Mouse (Mus musculus) embryo, embryonic 10.5 days (tissue): ENCODE measurements around the gene Hpcal1.
A peak's percentile ranks its signal among the peaks of the same experiment; 100 is the strongest.

Experiments
- DNase-seq: peaks from one replicate; pipeline ENCODE4 v3.0.0-alpha.2; 2015; ENCODE audit warnings: low spot score

Hpcal1 gene

DNA sequence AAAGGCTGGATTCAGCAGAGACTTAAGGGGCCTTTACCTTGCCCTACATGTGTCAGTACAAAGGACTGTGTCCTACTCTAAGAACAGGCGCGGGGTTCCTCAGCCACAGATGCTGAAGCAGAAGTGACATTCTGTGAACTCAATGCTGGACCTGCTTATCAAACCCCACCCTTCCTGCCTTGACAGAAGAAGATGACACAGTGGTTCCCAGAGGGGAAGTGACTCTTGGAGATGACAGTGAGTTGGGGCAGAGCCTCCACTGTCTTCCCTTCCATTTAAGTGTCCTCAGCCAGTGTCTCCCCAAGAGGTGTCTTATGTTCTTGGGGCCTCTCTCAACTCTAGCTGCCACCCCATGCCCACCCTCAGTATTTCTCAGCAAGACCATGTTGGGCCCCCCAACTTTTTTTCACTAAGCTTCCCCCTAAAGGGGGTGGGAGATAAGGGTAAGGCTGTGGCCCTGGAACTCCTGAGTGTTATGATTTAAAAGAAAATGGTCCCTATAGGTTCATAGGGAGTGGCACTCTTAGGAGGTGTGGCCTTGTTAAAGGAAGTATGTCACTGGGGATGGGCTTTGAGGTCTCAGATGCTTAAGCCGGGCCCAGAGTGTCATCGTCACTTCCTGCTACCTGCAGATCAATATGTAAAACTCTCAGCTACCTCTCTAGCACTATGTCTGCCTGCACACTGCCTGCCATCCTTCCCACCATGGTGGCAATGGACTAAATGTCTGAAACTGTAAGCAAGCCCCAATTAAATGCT, 25.2 kb downstream of the Hpcal1 start:
- no peak for DNase-seq

DNA sequence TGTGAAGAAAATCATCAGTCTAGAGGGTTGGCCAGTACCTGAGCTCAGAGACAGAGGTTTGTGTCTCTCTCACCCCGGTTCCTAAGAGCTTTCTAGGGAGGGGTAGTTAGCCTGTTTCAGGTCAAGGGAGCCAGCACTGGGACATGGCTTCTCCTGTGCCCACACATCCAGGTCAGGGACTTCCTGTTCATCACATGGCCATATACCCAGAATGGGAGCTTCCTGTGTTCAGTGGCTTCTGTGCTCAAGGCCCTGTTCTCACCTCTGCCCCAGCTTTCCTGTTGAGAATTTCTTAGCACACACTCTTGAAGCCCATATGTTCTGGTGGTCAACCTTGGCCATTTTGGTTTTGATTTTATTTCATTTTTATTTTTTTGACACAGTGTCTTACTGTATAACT, 26.6 kb downstream of the Hpcal1 start:
- DNase-seq: no peak

- DNase-seq: no peak
These were observed 27.5 kb downstream of the Hpcal1 start for GRCm38 (mm10) chr12:17718146-17718545.

GRCm38 (mm10) chr12:17721058-17721457, 30.4 kb downstream of the Hpcal1 start:
- DNase-seq: no peak

DNA sequence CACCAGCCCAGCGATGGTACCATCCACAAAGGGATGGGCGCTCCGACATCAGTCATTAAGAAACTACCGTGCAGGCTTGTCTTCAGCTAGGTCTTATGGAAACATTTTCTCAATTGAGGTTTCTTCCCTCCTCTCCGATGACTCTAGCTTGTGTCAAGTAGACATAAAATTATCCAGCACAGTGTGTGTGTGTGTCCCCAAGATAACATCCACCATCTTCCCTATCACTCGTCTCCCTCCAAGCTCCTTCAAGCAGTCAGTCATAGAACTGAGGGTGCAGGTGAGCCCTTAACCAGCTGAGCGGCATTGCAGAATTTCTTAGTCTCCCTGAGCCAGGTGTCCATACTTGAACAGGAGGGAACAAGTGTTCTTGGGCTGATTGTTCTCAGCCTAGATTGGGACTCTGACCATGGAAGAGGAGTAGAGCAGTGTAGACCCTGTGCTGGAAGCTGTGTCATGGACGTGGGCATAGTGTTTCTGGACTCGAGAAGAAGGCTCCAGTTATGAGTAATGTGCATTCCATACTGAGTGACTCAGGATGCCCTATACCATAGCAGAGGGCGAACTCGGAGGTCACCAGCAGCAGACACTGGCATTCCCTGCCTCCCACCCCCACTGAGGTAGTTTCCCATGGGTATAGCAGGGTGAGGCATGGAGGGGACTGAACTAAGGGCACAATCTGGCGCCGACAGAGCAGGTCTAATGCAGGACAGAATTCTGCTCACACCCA, 32.0 kb downstream of the Hpcal1 start:
- DNase-seq: no peak

GRCm38 (mm10) chr12:17723182-17723570, 32.5 kb downstream of the Hpcal1 start:
- no peak for DNase-seq

GRCm38 (mm10) chr12:17723999-17724398, 33.3 kb downstream of the Hpcal1 start:
- DNase-seq: no peak

- no peak for DNase-seq
These were observed 33.9 kb downstream of the Hpcal1 start for GRCm38 (mm10) chr12:17724412-17725090.

DNA sequence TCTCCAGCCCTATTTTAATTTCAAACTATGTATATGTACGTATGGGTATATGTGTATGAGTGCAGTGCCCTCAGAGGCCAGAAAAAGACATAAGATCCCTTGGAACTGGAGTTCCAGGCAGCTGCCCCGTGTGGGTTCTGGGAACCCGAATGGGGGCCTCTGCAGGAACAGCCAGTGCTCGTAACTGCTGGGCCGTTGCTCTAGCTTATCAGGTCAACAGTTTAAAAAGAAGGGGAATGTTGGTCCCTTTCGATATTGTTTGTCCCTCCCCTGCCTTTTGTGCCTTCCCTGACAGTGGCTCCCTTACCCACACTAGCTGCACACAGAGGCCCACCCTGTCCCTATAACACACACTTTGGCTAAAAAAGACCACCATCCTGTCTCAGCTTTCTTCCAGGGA, 34.9 kb downstream of the Hpcal1 start:
- DNase-seq: no peak

- DNase-seq: no peak
These were observed 36.1 kb downstream of the Hpcal1 start for GRCm38 (mm10) chr12:17726576-17727320.

- no peak for DNase-seq
These were observed 37.2 kb downstream of the Hpcal1 start for GRCm38 (mm10) chr12:17727676-17728339.

- DNase-seq: no peak
These were observed 38.7 kb downstream of the Hpcal1 start for GRCm38 (mm10) chr12:17729211-17729900.

DNA sequence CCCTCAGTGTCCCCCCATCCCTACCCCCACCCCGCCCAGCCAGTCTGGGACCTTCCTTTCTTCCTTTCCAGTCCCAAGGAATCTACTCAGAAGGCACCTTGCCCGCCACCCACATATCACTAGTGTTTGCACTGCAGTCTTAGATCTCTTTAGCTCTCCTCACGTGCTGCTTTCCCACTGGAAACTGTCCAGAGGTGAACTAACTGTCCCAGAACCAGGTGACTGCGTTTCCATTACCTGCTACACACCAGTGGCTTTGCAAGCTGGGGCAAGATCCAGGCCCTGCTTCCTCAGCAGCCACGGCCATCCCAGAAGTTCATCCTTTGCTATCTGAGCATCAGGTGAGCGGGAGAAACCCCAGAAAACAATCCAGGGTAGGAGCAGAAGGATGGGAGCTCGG, 41.4 kb downstream of the Hpcal1 start:
- DNase-seq: no peak

- no peak for DNase-seq
These were observed 41.9 kb downstream of the Hpcal1 start for GRCm38 (mm10) chr12:17732546-17732945.

DNA sequence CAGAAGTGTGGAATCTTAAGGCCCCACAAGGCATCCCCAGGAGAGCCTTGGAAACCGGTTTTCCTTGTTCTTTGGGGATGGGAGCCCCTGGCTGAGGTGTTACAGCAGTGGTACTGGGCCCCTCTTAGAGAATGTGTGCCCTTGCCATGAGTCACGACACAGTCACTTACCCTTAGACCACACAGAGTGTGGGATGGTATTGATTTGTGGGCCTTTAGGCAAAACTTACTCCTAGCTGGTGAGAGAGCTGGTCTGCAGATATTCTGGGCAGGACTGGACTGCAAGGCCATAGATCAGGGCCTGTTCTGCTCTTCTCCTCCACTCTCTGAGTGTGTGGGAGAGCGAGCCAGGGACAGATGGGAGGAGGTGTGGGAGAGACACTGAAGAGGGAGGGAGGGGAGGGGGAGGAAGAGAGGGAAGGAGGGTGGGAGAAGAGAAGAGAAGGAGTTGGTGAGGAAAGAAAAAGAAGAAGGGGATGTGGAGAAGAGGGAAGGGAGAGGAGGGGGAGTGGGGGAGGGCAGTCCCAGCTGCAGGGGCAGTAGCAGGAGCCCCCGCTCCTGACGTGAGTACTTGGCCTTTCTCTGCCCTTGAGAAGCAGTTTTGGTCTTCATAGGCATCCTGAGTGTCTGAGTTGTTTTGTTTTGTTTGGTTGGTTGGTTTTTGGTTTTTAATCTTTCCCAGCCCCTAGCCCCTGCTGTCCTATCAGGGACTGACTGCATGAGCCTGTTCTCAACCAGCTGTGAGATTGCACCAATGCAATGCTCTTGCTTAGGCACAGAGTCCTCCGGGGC, 42.7 kb downstream of the Hpcal1 start:
- DNase-seq: peak; percentile 31

DNA sequence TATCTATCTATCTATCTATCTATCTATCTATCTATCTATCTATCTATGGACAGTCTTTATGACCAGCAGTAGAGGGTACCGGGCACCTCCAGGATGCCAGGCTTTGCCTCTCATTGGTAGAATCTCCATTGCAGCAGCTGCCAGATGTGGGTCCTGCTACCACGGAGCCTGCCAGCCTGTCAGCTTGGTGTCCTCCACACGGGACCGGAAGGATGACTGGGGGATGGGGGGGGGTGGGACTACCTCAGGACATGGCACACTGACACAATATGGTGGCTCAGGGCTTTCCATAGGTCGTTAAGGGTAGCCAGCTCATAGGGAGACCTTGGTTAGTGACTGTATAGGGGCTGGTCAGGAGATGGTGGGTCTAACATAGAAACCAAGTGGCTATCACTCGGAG, 45.7 kb downstream of the Hpcal1 start:
- DNase-seq: no peak

- DNase-seq: no peak
These were observed 46.4 kb downstream of the Hpcal1 start for GRCm38 (mm10) chr12:17736859-17737577.

GRCm38 (mm10) chr12:17737808-17738207, 47.2 kb downstream of the Hpcal1 start:
- DNase-seq: no peak

- DNase-seq: peak; percentile 52
These were observed 47.8 kb downstream of the Hpcal1 start for GRCm38 (mm10) chr12:17738473-17738872.

DNA sequence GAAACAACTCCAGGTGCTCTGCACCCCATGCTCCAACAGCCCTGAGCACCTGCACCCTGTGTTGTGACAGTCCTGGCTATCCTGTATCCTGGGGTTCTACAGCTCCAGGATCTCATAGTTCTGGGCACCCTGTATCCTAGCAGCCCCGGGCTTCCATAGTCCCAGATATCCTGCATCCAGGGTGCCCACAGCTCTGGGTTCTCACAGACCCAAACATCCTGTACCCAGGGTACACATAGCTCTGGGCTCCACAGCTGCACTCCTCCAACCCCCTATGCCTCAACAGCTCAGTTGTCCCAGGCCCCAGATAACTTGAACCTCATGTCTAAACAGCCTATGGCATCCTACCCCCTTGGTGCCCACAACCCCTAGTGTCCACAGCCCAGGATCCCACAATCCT, 49.6 kb downstream of the Hpcal1 start:
- no peak for DNase-seq
